Mouse (Mus musculus): ENCODE results near the gene Id1.

The Id1 gene

DNA sequence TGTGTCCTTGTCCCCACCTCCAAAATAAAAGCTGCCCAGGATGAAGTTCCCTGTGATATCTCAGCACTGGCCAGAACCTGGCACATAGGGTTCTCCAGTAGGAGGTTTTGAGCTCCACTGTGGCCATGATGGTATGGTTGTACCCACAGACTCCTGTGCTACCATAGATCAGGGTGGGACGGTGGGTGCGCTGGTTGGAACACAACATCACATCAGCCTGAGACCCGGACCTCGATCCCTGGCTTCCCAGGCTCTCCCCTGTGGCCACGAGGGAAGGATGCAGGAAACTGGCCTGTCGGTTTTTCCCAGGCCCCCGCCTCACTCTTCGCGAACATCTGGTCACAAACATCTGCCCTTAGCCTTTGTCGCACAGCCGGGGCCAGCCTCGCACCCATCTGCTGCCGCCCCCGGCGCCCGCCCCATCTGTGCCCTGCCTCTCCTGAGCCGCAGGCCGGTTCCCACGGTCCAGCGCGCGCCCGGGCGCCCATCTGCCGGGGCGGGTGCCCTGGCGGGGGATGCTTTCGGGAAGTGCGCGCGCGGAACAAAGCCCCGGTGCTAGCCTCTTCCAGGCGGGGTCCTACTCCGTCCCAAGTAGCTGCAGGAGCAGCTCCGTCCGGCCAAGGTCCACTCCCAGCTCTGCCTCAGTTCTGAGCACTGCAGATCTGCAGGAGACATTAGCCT, 12.3 kb upstream of the Id1 start:
- no peak for DNase-seq (ENCODE audit: low spot score in 2 of 2)

DNA sequence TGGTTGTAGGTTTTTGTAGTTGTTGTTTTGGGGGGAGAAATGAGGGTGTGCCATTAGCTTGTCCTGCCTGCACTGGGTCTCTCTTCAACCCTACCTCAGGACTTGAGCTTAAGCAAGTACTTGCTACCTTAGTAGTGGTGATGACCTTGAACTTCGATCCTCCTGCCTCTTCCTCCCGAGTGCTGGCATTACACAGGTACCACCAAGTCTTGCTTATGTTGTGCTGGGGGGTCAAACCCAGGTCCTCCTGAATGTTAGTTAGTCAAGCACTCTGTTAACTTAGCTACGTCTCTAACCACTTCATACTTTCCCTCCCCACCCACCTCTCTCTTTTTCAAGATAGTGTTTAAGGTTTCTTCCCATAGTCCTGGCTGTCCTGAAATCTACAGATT, 11.7 kb upstream of the Id1 start:
- no peak for DNase-seq (ENCODE audit: low spot score in 2 of 2)

DNA sequence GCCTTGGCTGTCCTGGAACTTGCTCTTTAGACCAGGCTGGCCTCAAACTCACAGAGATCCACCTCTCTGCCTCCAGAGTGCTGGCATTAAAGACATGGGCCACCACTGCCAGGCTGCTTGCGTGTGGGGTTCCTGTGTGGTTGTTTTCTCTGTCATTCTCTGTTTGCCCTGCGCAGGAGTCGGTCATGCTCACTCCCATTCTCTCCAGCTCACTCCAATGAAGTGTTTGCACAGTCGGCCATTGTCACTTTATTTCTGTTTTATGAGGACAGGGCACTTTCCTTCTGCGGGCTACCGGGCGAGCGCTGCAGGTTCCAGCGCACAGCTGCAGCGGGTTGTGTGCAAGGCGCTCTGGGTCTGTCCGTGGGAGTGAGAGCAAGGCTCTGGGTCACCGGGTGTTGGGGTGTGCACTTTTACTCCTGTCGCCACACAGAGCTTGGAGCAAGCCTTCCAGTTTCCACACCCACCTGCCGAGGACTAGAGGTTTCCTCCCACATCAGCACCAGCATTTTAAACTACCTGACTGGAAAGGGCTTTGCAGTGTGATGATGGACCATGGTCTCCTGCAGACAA, 10.8 kb upstream of the Id1 start:
- no peak for DNase-seq (ENCODE audit: low spot score in 2 of 2)

DNA sequence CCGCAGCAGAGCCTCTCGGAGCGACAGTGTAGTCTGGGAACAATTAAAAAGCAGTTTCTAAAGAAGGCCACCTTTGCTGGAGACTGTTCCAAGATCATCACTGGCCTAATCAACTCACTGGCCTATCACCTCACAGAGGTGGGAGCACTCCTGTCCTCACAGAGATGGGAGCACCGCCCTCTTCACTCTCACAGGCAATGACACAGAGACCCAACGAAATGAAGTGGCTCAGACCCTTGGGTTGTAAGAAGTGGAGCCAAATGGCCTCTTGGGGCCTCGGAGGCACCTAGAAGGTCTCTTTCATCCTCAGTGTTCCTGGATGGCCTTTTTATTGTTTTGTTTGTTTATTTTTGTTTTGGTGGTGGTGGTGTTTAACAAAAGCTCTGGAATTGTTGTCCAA, 9.8 kb upstream of the Id1 start:
- no peak for DNase-seq (ENCODE audit: low spot score in 2 of 2)

DNA sequence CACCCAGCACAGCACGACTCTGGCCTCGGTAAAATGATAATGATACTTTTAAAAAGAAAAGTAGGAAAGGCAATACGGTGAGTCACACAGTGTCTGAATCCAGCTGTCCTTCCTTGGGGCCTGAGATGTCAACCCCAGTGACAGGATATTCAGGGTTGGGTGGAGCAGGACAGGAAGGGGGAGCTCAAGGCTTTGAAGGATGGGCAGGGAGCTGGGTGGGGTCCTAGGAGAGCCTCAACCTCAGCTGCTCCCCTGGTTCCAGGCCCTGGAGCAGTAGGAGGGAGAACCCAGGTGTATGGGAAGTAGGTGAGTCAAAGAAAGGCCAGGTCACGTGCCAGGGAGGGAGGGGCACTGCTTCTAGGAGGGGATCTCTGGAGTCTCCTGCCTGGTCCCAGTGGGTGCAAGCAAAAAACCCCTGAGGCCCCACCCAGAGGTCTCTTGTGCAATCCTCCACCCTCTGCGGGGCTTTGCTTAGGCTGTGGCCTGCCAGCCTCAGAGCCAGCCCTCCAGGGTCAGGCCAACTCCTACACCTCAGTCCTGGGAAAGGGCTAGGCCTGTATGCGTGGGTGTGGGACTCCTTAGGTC, 9.2 kb upstream of the Id1 start:
- no peak for DNase-seq (ENCODE audit: low spot score in 2 of 2)

DNA sequence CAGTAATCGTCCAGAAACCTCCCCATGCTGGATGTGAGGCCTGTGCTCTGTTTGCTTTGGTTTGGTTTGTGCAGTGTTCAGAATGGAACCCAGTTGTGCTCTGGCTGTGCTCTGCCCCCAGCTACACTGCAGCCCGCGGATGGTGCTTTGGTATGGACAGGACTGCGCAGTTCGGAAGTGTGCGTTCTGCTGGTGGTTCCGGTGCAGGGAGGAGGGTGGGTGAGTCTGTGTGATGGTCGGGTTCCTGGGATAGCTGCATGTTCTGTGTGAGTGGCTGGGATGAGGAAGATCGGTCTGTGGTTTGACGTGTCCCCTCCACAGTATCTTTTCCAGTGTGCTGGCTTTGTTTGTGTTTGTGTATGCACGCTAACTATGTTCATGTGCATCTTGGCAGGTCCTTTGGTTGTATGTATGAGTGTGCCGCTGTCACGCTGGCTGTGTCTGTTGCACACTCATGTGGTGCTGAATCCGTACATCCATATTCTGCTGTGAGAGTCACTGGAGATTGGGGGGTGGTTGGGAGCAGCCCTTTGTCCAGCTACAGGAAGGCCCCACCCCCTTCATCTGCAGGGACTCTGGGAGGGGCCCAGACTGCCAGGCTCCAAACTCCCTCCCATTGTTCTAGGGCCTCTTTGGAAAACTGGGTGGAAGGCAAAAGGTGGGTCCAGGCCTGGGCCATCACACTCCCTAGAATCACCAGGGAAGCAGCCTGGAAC, 8.1 kb upstream of the Id1 start:
- DNase-seq (ENCODE audit: low spot score in 2 of 2): no peak

DNA sequence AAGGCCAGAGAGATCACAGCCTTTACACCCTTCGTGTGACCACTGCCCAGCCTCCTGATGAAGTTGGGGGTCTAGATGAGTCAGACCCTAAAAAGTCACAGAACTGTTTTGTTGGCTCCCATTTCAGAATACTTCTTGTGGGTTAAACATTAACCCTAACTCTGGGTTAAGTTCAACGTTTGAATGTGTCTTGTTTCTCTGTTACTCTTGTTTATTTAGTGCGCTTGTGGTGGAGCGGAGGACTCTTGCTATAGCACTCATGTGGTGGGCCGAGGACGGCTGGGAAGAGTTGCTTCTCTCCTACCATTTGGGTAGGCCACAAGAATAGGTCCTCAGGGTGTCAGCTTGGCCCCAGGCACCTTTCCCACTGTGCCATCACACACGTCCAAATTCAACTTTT, 7.5 kb upstream of the Id1 start:
- no peak for DNase-seq (ENCODE audit: low spot score in 2 of 2)

DNA sequence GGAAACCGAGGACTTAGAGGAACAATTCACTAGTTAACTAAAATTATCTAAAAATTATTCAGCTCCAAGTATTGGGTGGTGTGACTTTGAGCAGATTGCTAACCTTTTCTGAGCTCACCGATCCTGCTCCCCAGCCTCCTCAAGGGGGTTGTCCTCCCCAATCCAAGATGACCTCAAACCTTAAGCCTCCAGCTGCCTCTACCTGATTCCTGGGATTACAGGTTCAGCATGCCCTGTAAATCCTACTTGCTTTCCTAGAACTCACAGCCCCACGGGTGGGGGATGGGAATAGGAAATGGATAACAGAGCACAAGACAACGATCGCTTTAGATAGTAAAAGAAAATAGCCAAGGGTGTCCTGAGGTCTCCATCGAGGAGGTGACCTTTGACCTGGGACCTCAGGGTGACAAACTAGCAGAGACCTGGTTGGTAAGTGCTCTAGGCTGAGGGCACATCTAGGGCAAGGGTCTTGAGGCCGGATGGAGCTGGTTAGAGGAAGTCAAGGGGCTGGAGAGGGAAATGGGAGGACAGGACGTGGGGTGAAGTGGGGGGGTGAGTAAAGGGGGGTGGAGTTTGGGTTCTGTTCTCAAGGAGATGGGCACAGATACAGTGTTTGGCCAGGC, 6.9 kb upstream of the Id1 start:
- no peak for DNase-seq (ENCODE audit: low spot score in 2 of 2)

DNA sequence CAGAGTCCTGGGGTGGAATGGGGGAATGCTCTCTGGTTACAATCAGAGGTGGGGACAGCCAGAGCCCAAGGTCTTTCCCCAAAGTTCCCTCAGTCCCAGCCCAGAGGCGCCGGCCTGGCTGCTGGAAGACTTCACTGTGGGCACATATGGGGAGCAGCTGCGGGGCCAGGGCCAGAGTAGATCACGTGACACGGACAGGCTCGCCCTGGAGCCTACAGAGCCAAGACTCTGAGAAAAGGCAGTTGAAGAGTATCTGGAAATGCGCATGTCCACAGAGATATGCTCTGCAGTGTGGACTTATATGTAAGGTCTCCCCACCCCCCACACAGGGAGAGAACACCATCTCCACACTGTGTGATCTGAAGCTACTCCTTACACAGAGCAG, 6.4 kb upstream of the Id1 start:
- peak in 1 of 2 experiments; percentile 67 for DNase-seq (ENCODE audit: low spot score in 2 of 2)

DNA sequence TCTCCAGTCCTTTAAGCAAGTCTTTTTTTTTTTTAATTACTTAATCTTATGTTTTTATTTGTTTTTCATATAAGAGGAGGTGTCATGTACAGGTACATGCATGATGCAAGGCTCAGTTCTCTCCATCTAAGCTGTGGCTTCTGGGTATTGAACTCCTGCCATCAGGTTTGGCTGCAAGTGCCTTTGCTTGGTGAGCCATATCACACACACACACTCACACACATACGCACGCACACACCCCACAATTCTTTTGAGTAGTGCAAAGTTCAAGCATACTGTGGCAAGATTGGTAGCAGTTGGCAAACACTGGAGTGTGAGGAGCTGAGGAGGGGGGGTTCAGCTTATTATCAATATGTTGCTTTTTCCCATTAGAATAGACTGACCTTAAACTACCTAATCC, 2.9 kb upstream of the Id1 start:
- DNase-seq (ENCODE audit: low spot score in 2 of 2): no peak

DNA sequence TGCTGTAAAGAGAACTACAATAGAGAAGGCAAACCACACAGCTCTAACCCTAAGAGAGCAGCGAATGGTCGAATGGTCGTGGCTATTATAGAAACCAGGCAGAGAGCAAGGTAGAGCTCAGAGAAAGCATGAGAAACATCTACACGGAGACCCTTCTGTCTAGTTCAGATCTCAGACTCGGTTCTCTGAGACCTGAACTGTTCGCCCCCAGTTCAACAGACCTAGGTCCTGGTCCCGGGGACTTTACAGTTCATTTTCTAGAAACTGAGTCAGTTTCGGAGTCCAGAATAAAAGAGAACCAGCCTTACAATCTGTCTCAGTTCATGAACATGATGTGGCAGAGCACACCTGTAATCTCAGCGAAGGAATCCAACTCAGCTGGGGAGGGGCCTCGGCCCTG, 1.6 kb upstream of the Id1 start:
- no peak for DNase-seq (ENCODE audit: low spot score in 2 of 2)

DNA sequence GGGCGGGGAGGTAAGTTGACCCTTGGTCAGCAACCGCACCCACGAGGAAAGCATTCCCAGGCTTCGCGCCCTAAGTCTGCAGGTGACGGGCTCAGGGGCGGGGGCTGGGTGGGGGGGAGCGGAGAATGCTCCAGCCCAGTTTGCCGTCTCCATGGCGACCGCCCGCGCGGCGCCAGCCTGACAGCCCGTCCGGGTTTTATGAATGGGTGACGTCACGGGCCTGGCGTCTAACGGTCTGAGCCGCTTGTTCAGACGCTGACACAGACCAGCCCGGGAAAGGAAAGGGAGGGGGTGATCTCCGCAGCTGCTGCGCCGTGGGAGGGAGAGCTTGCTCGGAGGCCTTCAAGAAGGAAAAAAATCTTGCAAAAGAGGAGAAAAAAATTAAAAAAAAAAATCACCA, 1.1 kb upstream of the Id1 start:
- DNase-seq (ENCODE audit: low spot score in 2 of 2): peak; percentile 90 to 98

DNA sequence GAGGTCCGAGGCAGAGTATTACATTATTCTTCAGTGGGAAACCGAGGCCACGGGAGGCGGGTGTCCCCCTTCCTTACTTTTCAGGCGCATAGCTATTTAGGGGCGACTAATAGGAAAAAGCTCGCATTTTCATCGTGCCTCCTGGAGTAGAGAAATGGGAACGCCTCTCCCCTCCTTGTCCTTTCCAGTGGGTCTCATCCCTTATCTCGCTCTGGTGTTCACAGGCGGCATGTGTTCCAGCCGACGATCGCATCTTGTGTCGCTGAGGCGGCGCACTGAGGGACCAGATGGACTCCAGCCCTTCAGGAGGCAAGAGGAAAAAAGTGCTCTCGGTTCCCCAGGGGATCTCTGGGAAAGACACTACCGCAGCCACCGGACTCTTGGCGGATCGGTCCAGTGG, 697 bp downstream of the Id1 start:
- DNase-seq (ENCODE audit: low spot score in 2 of 2): peak in 1 of 2 experiments; percentile 34

DNA sequence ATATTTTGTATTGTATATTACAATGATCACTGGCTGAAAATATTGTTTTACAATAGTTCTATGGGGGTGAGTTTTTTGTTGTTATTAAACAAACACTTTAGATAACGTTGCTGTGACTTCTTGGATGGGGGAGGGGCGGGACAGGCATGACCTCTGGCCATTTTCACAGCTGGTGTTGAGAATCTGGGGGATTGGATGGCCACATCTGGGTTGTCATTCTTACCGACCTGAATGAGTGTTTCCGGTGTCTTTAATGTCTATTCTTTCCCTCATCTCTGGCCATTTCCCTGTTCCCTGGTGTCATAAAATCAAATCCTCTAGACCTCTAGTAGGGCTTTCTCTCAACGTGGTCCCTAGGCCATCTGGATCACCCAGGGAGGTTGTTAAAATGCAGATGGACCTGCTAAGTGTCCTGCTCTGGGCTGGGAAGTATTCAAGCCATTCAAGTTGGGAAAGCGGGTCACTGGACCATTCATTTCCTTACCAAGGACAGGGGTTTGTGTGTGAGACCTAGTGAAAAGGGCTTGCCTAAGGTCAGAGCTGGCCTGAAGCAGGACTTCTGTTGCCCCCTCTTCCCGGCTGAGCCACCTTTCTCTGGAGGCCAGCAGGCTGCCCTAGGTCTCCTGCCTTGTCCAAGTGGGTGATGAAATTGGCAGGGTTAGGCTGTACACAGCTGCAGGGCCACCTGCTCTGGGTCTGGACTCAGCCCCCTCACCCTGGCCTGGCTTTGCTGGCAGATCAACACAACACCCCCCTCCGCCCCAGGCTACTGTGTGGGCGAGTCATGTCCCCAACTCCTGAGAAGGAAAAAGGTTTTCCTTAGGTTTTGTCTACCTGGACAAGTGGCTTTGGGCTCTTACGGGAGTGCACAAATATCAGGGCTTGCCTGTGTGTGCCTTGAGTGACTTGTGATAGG, 1.5 kb downstream of the Id1 start:
- peak in 1 of 2 experiments; percentile 45 for DNase-seq (ENCODE audit: low spot score in 2 of 2)

DNA sequence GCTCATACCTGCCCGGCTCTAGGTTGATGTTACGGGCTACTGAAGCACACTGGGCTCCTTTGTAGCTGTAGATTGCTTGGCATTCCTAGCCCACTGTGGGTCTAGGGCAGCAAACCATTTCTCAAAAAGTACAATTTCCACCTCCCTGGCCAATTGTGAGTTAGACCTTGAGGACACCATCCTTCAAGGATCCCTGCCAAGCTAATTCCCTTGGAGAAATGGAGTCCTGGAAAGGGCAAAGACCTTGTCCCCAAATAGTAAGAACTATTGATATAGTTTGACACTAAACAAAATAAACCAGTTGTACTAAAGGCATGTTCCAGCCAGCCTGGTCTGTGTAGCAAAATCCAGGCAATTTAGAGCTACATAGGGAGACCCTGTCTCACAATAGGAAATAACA, 2.3 kb downstream of the Id1 start:
- peak in 1 of 2 experiments; percentile 33 for DNase-seq (ENCODE audit: low spot score in 2 of 2)

DNA sequence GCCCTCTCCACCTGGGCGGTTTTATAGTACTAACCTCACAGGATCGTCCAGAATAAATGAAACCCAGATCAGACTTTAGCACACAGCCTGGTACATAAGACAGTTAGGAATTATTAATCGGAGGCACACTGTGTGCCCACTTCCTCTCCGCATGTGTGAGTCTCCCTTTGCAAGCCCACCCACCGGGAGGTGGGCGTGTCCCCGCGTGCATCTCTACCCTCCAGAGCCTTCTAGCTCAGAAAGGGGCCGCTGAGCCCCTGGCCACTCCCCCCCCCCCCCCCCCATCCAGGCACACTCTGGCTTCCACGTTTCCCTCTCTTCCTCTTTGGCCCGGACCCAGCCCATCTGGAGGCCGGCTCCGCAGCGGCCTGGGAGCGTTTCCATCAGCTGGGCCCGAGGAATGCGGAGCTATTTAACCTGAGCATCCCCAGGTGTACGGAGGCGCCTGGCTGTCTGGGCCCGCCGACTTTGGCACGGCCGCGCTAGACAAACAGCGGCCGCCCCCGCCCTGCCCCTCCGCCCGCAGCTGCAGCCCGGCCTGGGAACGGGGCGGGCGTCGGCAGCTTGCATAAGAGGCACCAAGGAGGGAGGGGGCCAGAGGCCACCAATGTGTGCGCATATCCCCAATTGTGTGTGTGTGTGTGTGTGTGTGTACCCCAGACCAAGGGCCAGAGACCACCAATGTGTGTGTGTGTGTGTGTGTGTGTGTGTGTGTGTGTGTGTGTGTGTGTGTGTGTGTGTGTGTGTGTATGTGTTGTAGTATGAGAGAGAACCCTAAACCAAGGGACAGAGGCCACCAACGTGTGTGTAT, 3.2 kb downstream of the Id1 start:
- peak; percentile 79 to 90 for DNase-seq (ENCODE audit: low spot score in 2 of 2)

DNA sequence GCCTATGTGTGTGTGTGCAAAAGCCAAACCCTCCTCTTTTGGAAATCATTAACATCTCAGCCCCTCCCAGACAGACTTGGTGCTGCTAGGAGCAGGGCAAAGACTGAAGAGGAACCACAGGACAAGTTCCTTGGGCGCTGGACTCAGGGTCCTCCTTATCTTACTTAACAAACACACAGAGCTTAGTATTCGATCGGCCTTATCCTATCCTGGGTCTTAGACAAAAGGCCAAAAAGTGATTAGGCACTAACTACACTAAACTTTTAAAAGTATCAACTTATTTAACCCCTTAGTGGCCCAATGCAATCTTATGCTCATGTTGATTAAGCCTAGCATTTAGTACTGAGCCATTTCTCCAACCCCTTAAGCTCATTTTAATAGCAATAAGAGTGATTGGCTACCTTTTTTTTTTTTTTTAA, 3.8 kb downstream of the Id1 start:
- peak in 1 of 2 experiments; percentile 61 for DNase-seq (ENCODE audit: low spot score in 2 of 2)

DNA sequence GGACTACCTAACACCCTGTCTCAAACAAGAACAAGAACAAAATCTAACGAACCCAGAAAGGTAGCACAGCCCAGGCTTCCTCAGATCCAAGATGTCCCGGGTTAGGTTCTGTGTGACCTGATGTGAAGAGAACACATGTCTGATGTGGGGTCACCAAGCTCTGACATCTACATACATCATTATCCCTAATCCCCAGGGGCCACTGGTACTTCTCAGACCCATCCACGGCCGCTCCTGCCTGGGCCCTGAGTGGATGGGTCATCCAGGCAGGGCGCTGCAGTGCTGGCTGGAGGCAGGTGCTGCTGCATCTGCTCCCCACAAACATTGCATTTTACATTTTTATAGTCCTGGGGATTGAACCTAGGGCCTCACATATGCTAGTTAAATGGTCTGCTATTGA, 4.4 kb downstream of the Id1 start:
- DNase-seq (ENCODE audit: low spot score in 2 of 2): no peak

DNA sequence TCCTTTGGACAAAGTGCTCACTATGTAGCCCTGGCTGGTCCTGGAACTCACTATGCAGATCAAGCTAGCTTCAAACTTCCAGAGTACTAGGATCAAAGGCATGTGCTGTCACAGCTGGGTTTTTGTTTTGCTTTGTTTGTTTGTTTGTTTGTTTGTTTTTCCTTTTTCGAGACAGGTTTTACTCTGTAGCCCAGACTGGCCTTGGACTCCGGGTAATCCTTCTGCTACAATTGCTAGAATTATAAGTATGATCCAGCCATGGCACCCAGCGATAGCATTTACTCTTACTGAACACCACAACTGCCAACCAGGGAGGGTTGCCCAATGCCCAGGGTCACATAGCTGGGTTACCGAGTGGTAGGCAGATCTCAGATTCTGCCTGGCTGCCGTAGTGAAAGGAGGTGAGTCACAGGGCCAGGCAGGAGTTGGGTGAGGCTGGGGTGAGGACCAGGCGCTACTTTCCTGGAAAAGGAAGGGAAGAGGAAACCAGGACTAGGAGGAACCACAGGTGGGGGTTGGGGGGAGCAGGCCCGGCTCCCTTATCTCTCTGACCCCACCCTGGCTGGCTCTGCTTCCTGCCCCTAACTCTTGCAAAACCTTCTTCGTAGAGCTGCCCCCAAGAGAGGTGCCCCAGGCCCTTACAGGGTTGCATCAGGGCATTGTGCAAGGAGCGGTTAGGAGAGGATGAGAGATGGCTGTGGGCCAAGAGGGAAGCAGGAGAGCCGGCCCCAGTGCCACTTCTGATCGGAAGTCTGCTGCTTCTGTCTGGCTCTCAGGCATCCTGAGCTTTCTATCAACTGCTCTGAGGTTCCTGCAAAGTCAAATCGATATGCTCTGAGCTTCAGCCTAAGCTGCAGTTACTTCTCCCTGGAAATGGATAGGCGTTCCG, 5.3 kb downstream of the Id1 start:
- DNase-seq (ENCODE audit: low spot score in 2 of 2): peak; percentile 68 to 77

All from urinary bladder, adult 18-20 months (tissue).